Mouse (Mus musculus) adrenal gland, adult 18-20 months (tissue): Measurements from ENCODE around the gene Cyb5d2. TPM values are rescaled to one million over a fixed set of nuclear protein-coding genes. Genes with fewer than 3 reads are reported as not detected.

ENCODE experiments used
- total RNA-seq, 2 experiments: library from RNA; stranded (reverse); gene quantifications; 1 replicate in 1 of 2; 2 replicates in 1 of 2; pipeline ENCODE4 v1.2.3; 2021

Cyb5d2 gene
- total RNA-seq, 2 experiments from 2014 or later, result 21.1 to 25.7 TPM

Other genes with a start within 250 kb of the Cyb5d2 start
- under 1 TPM in 1 of 2 experiments, not detected in 1; 0.22 TPM for gene Spns3, start 245.6 kb downstream of the Cyb5d2 start, total RNA-seq
- gene Ube2g1, start 188.9 kb downstream of the Cyb5d2 start, total RNA-seq, result 10 to 100 TPM; 33.1 to 43.8 TPM
- 10 to 100 TPM; 33.5 to 40.1 TPM for gene Ankfy1, start 106.1 kb downstream of the Cyb5d2 start, total RNA-seq
- gene Zzef1, start 84 bp upstream of the Cyb5d2 start, total RNA-seq, result 10 to 100 TPM; 30.7 to 36.1 TPM
- gene Atp2a3, start 165.0 kb upstream of the Cyb5d2 start, total RNA-seq, result 10 to 100 TPM in 1 of 2 experiments, 1 to 10 TPM in 1; 8.6 to 10.2 TPM
- under 1 TPM; 0.56 to 0.83 TPM for gene P2rx1, start 203.0 kb upstream of the Cyb5d2 start, total RNA-seq
- 1 to 10 TPM; 2.5 to 4.5 TPM for gene Camkk1, start 222.9 kb upstream of the Cyb5d2 start, total RNA-seq